Mouse (Mus musculus) C2C12 (cell line): ENCODE measurements around the gene Ctsw.

ENCODE experiments used
- CTCF ChIP-seq: IDR thresholded peaks from one replicate; pipeline ENCODE4 v1.5.1; 2011; ENCODE audit not compliant: control insufficient read depth, insufficient read depth, insufficient read length
- MYOG ChIP-seq: IDR thresholded peaks from one replicate; pipeline ENCODE4 v1.6.1; 2011; ENCODE audit not compliant: control insufficient read depth, insufficient read length; ENCODE audit errors: extremely low read depth
- USF1 ChIP-seq: IDR thresholded peaks from one replicate; pipeline ENCODE4 v1.6.1; 2011; ENCODE audit warnings: low read depth, mild to moderate bottlenecking, control low read depth, moderate library complexity

DNA sequence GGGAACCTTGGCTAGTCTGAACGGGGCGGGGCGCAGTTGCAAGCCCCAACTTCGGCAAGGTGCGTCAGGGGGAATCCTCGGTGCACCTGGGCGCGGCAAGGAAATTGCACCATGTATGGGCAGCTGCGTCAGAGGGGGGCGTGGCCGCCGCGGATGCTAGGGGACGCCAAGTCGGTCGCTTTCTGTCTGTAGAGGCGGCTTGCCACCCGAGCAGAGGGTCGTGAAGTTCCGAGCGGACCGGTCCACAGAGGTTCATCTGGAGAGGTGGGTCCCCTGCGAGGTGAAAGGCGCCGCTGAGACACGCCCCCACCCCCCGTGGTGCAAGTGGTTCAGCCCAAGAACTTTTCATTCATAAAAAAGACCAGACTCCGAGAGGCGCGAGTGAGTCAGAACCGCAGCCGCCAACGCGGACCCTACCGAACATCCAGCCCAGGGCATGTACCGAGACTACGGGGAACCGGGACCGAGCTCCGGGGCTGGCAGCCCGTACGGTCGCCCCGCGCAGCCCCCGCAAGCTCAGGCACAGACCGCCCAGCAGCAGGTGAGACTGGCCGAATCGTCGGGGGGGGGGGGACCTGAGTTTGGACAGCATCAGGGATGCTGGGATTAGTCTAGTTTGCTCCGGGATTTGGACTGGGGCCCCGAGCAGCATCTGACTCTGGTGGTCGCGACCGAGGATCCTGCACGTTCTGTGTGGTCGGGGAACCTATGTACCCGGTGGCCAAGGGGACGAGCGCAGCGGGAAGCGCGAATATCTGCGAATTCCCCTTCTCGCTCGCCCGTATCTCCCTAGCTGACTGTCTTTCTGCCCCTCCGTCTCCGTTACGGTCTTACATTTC, 20.6 kb downstream of the Ctsw start, which contains the start of gene Fosl1:
- TF ChIP-seq MYOG = no peak
- TF ChIP-seq CTCF = no peak
- TF ChIP-seq USF1 = no peak
